Mouse (Mus musculus): ENCODE data around the gene Gm20696.

Gm20696 gene

DNA sequence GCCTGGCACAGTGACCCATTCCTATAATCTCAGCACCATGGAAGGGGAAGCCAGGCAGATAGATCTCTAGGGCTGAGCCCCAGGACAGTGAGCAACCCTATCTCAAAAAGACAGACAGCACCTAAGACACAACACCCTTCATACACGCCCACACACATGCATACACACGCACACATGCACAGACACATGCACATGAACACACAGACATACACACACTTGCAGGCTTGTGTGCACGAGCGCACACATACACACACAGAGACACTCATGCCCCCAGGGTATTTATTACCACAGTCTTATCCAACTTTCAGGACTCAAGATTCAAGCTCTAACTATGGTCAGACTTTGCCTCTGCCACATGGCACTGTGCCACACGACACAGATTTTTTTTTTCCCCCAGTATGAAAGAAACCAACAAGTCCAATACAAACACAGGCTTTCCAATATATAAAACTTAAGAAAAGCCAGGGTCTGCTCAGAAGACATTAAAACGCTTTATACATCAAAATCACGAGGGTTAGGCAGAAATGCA lies 182.3 kb downstream of the Gm20696 start:
- no peak for DNase-seq (ENCODE audit: extremely low spot score)

- DNase-seq (ENCODE audit: extremely low spot score): no peak
Measured at GRCm38 (mm10) chr6:99483556-99483955, 183.0 kb downstream of the Gm20696 start.

DNA sequence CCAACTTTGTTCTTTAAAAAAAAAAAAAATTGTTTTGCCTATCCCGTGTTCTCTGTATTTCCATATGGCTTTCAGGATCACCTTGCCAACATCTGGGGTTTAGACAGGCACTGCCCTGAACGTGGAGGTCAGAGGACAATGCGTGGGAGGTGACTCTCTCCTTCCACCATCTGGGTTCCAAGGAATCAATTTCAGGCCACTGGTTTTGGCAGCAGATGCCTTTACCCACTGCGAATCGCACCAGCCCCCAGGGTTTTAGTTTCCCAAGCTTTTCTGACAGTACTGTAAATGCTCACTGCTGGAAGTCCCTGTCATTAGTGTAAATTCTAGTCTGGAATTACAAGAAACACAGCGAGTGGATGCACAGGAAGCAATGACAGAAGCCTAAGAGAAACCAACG lies 185.0 kb downstream of the Gm20696 start:
- DNase-seq (ENCODE audit: extremely low spot score): no peak

- DNase-seq (ENCODE audit: extremely low spot score): no peak
Measured at GRCm38 (mm10) chr6:99478873-99479650, 187.5 kb downstream of the Gm20696 start.

DNA sequence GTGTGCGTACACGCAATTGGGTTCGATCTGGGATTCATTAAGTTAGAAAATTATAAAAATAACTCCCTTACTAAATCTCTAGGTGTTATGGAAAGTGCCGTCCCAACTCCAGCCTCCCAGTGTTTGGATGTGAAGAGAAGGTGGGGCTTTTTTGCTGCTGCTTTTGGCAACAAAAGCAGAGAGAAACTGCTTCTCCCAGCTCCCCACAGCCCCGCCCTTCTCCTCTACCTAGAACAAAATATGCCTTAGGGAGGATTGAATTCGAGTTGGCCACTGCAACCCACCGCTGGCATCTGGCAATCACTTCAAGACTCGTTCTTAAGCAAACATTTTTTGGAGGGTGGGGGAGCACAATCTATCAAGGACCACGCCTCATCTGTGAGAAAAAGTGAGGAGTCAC lies 191.6 kb downstream of the Gm20696 start:
- DNase-seq (ENCODE audit: extremely low spot score): no peak

DNA sequence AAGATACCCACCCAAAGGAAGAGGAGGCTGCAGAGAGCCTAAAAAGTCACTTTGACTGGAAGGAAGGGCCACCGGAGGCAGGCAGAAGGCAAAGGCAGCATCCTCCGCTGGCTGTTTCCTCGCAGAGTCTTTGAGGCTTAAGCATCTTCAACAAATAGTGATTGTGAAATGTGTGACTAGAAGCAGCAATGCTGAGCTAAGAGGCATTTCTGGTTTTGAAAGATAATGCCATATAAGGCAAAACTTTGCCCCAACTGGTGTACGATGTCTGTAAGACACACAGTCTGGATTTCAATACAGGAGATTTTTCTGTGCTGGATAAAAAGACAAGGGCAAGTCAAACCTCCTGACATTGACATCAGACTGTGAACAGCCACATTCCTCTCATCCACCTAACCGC lies 195.7 kb downstream of the Gm20696 start:
- no peak for DNase-seq (ENCODE audit: extremely low spot score)

GRCm38 (mm10) chr6:99469134-99469834 lies 197.3 kb downstream of the Gm20696 start:
- no peak for DNase-seq (ENCODE audit: extremely low spot score)

DNA sequence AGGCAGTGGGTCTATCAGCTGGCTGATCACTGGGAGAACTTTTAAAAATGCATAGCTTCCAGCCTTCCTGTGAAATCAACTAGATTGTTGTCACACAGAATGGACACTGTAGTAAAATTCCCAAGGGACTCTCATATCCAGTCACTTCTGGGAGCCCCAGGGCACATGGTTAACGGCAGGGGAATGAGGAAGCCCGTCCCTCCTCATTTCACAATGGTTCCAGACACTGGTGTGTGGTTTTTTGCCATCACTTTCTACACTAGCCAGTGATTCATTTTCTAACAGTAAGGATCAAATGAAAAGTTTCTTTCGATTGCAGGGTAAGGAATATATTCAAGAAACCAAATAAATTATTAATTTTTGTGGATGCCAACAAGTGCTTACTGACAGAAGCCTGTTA lies 198.8 kb downstream of the Gm20696 start:
- DNase-seq (ENCODE audit: extremely low spot score): no peak

- peak; percentile 39 for DNase-seq (ENCODE audit: extremely low spot score)
Measured at GRCm38 (mm10) chr6:99467109-99467508, 199.5 kb downstream of the Gm20696 start.

- DNase-seq (ENCODE audit: extremely low spot score): no peak
Measured at GRCm38 (mm10) chr6:99466354-99466753, 200.2 kb downstream of the Gm20696 start.

DNA sequence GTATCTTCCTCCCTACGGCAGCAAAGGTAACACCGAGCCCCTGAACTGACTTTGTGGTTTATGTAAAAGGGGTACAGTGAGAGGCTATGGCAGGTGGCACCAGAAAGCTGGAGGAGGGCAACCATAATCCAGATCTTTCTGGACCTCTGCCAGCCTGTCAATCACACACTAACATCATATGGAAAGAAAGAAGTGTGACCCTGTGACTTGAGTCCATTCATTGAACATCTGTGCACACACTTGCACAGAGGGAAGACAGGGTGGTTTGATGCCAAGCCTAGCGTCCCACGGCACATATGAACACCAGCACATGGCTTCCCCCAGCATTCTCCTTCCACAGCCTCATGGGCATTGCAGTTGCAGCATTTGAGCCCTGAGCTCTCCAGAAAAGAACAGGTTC lies 202.1 kb downstream of the Gm20696 start:
- DNase-seq (ENCODE audit: extremely low spot score): no peak

DNA sequence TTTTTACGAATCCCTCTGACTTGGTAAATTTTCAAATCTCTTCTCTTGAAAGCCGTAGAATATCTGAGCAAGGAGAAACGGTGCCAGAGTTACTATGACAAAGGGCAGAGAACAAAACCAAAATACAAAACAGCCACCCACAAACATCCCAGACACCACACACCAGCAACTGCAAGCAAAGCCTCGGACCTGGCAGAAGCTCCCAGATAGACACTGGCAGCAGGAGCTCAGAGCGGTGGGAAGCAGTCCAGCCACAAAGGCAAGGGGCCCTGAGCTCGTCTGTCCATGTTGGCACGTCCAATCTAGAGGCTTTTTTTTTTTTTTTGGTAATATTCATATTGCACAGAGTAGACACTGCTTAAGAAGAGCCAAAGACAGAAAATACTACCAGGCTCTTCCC lies 202.7 kb downstream of the Gm20696 start:
- no peak for DNase-seq (ENCODE audit: extremely low spot score)

- DNase-seq (ENCODE audit: extremely low spot score): no peak
Measured at GRCm38 (mm10) chr6:99458775-99459174, 207.8 kb downstream of the Gm20696 start.

DNA sequence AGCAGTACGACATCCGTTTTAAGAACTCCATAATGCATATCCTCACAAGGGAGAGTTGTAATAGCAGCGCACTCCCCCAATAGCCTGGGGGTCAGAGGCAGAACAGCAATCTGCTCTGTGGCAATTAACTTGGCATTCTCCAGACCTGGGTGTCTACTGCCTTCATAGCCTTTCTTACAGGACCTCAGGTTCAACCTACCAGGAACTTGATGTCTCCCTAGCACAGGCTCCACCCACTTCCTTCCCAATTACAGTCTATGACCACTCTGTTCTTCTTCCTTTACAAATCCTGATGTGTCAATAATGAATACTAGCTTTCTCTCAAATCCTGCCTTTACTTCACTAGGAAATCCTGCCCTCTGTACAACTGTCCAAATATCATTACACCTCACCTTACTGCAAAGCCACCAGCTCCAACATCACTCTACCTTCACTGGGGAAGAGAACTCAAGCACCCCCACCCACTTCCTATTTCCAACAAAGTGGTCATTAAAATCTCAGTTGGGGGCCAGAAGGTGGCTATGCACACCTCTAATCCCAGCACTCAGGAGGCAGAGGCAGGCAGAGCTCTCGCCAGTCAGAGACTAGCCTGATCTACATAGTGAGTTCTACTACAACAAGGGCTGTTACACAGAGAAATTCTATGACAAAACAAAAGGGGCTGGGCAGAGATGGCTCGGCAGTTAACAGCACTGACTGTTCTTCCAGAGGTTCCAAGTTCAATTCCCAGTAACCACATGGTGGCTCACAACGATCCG lies 212.7 kb downstream of the Gm20696 start:
- no peak for DNase-seq (ENCODE audit: extremely low spot score)

DNA sequence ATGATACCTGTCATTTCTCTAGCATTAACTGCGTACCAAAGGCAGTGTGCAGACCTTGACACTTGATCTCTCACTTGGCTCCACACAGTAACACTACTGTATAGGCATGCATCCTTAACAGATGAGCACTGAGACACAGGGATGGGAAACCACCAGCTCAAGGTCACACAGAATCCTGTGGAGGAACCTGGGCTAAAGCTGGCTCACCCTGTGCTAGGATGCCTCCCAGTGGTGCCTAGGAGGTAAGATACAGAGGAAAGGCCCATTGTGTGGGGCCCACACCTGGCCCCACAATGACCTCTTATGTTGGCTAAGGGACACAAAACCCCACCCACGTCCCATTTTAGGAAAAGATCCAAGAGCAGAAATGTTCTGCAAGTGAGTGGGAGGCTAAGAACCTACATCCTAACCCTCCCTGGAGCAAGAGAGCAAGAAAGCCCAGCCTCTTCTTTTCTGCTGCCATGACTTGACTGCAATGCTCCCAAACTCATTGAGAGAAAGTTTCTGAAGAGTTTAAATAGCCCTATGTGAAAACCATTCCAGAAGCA lies 213.9 kb downstream of the Gm20696 start:
- no peak for DNase-seq (ENCODE audit: extremely low spot score)

DNA sequence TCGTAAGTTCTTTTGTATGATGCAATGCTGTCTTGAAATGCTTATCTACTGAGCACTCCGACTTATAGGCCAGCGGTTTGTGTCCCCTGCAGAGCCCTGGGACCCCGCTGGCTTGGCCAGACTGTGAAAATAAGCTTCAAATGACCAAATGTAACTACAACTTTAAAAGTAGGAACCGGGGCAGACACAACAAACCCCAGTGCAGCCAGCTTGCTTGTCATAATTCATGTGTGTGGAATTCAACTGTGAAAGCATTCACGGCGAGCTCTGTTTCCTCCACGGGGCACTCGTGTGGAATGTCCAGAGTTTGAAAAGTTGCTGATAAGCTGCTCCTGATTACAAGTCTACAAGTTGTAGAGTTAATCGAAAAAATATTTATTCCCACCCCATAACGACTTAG lies 215.1 kb downstream of the Gm20696 start:
- no peak for DNase-seq (ENCODE audit: extremely low spot score)

- DNase-seq (ENCODE audit: extremely low spot score): no peak
Measured at GRCm38 (mm10) chr6:99447447-99447846, 219.2 kb downstream of the Gm20696 start.

GRCm38 (mm10) chr6:99446801-99447415 lies 219.7 kb downstream of the Gm20696 start:
- DNase-seq (ENCODE audit: extremely low spot score): no peak

DNA sequence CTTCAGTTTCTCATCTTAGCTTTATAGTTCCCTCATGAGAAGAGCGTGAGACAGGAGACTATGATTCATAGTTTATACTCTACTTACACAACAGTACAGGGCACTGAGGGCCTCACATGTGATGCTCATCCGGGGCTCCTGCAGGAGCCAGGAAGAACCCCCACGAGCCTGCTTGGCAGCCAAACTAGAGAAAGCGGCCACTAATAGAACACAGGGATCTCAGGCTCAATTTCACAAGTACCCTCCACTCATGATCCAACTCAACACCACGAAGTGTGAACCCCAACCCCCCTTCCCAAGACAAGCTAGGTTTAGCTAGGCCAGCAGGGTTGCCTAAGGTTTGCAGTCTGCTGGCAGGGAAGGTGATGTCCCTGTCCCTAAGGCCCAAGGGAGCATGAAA lies 223.1 kb downstream of the Gm20696 start:
- no peak for DNase-seq (ENCODE audit: extremely low spot score)

DNA sequence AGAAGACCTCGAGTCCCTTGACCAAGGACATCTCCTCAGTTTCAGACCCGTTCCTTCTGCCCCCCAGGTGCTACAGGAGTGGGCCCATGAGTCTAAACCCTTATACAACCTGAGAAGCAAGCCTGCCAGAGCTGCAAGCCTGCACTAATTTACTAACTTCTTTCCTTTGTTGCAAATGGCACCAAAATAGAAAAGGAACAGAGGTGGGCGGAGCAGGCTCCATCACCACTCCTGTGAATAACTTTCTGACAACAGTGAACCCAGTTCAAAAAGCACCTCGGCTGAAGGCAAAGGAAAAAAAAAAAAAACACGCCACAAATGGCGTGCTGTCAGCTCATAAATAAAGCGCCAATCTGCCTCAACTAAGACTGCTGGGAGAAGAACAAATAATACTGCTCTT lies 225.5 kb downstream of the Gm20696 start:
- no peak for DNase-seq (ENCODE audit: extremely low spot score)

- no peak for DNase-seq (ENCODE audit: extremely low spot score)
Measured at GRCm38 (mm10) chr6:99440606-99441005, 226.0 kb downstream of the Gm20696 start.

Data from embryo, embryonic 9.5 days (tissue).